Mouse (Mus musculus): ENCODE results near the gene Cep162. TPM values are rescaled to one million over a fixed set of nuclear protein-coding genes. Genes with fewer than 3 reads are reported as not detected.

Gene Cep162
- polyA plus RNA-seq, 1 experiment from 2014 or later, result 17.5 TPM

DNA sequence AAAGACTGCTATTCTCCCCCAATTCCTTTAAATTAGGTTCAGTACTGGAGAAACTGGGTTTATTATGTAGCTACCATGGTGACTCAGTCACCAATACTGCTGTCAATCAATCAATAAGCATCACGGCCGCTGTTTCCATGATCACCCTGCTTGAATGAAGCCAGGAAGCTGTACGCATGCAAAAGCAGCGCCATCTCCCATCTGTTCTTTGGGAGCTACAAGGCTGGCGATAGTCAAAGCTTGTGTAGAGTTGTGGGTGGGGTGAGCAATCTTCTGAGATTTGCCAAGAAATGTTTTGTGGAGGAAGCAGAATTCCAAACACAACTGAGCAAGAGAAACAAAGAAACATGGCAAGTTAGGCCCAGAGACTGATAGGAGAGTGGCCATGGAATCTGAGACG lies 52.9 kb downstream of the Cep162 start:
- H3K4me3 ChIP-seq (ENCODE audit: low read depth, low read length), result no peak overlapping the region
- no peak overlapping the region for H3K27ac ChIP-seq (ENCODE audit: low read depth, low read length)
- no peaks in the 10 kb centered on the region for H3K27me3 ChIP-seq (ENCODE audit: control insufficient read depth, insufficient read depth, low read length)
- 93% methylated on average over 6 of the region's 6 CpGs for WGBS
- no peak overlapping the region for H3K4me2 ChIP-seq (ENCODE audit: low read depth, low read length, severe bottlenecking)
- peaks cover 4% of the 10 kb centered on the region; the same call in 1 of the 2 replicates for H3K36me3 ChIP-seq (ENCODE audit: control insufficient read depth, insufficient read depth, low read length)
- no peaks in the 10 kb centered on the region for H3K4me1 ChIP-seq (replicated peaks; ENCODE audit: control insufficient read depth, insufficient read depth, low read length)
- H3K9me3 ChIP-seq (ENCODE audit: control insufficient read depth, low read length), result no peaks in the 10 kb centered on the region
- H3K9ac ChIP-seq (ENCODE audit: low read length), result no peak overlapping the region
- DNase-seq (ENCODE audit: low spot score) (no peak), ATAC-seq (replicated peaks; ENCODE audit: low FRiP score) (no peak)

GRCm38 (mm10) chr9:87200919-87201318 lies 54.4 kb downstream of the Cep162 start:
- DNase-seq (ENCODE audit: low spot score) (no peak), ATAC-seq (replicated peaks; ENCODE audit: low FRiP score) (no peak)
- H3K36me3 ChIP-seq (ENCODE audit: control insufficient read depth, insufficient read depth, low read length), result peaks cover 4% of the 10 kb centered on the region; the same call in 1 of the 2 replicates
- no peaks in the 10 kb centered on the region for H3K9me3 ChIP-seq (ENCODE audit: control insufficient read depth, low read length)
- H3K27me3 ChIP-seq (ENCODE audit: control insufficient read depth, insufficient read depth, low read length), result no peaks in the 10 kb centered on the region
- H3K27ac ChIP-seq (ENCODE audit: low read depth, low read length), result no peak overlapping the region
- H3K4me2 ChIP-seq (ENCODE audit: low read depth, low read length, severe bottlenecking), result no peak overlapping the region
- H3K4me3 ChIP-seq (ENCODE audit: low read depth, low read length), result no peak overlapping the region
- H3K4me1 ChIP-seq (replicated peaks; ENCODE audit: control insufficient read depth, insufficient read depth, low read length), result no peaks in the 10 kb centered on the region
- WGBS, result 97% methylated on average over 4 of the region's 4 CpGs
- no peak overlapping the region for H3K9ac ChIP-seq (ENCODE audit: low read length)

- no peak overlapping the region for H3K4me2 ChIP-seq (ENCODE audit: low read depth, low read length, severe bottlenecking)
- ATAC-seq (replicated peaks; ENCODE audit: low FRiP score) (no peak), DNase-seq (ENCODE audit: low spot score) (no peak)
- H3K36me3 ChIP-seq (ENCODE audit: control insufficient read depth, insufficient read depth, low read length), result peaks cover 4% of the 10 kb centered on the region; the same call in 1 of the 2 replicates
- 93% methylated on average over 5 of the region's 5 CpGs for WGBS
- no peaks in the 10 kb centered on the region for H3K4me1 ChIP-seq (replicated peaks; ENCODE audit: control insufficient read depth, insufficient read depth, low read length)
- no peak overlapping the region for H3K27ac ChIP-seq (ENCODE audit: low read depth, low read length)
- no peaks in the 10 kb centered on the region for H3K9me3 ChIP-seq (ENCODE audit: control insufficient read depth, low read length)
- no peaks in the 10 kb centered on the region for H3K27me3 ChIP-seq (ENCODE audit: control insufficient read depth, insufficient read depth, low read length)
- no peak overlapping the region for H3K4me3 ChIP-seq (ENCODE audit: low read depth, low read length)
- H3K9ac ChIP-seq (ENCODE audit: low read length), result no peak overlapping the region
Observed at GRCm38 (mm10) chr9:87200426-87200825, 54.9 kb downstream of the Cep162 start.

- Histone ChIP-seq H3K4me1 (replicated peaks; ENCODE audit: control insufficient read depth, insufficient read depth, low read length) (no peaks in the 10 kb centered on the region), H3K27me3 (ENCODE audit: control insufficient read depth, insufficient read depth, low read length) (no peaks in the 10 kb centered on the region), H3K27ac (ENCODE audit: low read depth, low read length) (no peak overlapping the region), H3K36me3 (ENCODE audit: control insufficient read depth, insufficient read depth, low read length) (peaks cover 4% of the 10 kb centered on the region), H3K4me3 (ENCODE audit: low read depth, low read length) (no peak overlapping the region), H3K9ac (ENCODE audit: low read length) (no peak overlapping the region), H3K4me2 (ENCODE audit: low read depth, low read length, severe bottlenecking) (no peak overlapping the region), H3K9me3 (ENCODE audit: control insufficient read depth, low read length) (no peaks in the 10 kb centered on the region)
- ATAC-seq (replicated peaks; ENCODE audit: low FRiP score) (no peak), DNase-seq (ENCODE audit: low spot score) (no peak)
- WGBS, result 94% methylated on average over 6 of the region's 6 CpGs
Observed at GRCm38 (mm10) chr9:87198036-87198435, 57.3 kb downstream of the Cep162 start.

GRCm38 (mm10) chr9:87197277-87197676 lies 58.1 kb downstream of the Cep162 start:
- H3K4me3 ChIP-seq (ENCODE audit: low read depth, low read length), result no peak overlapping the region
- H3K4me1 ChIP-seq (replicated peaks; ENCODE audit: control insufficient read depth, insufficient read depth, low read length), result no peaks in the 10 kb centered on the region
- WGBS, result 95% methylated on average over 3 of the region's 3 CpGs
- H3K27ac ChIP-seq (ENCODE audit: low read depth, low read length), result no peak overlapping the region
- no peaks in the 10 kb centered on the region for H3K9me3 ChIP-seq (ENCODE audit: control insufficient read depth, low read length)
- DNase-seq (ENCODE audit: low spot score), result no peak
- H3K4me2 ChIP-seq (ENCODE audit: low read depth, low read length, severe bottlenecking), result no peak overlapping the region
- no peaks in the 10 kb centered on the region for H3K27me3 ChIP-seq (ENCODE audit: control insufficient read depth, insufficient read depth, low read length)
- ATAC-seq (replicated peaks; ENCODE audit: low FRiP score), result no peak
- no peak overlapping the region for H3K9ac ChIP-seq (ENCODE audit: low read length)
- peaks cover 11% of the 10 kb centered on the region for H3K36me3 ChIP-seq (ENCODE audit: control insufficient read depth, insufficient read depth, low read length)

DNA sequence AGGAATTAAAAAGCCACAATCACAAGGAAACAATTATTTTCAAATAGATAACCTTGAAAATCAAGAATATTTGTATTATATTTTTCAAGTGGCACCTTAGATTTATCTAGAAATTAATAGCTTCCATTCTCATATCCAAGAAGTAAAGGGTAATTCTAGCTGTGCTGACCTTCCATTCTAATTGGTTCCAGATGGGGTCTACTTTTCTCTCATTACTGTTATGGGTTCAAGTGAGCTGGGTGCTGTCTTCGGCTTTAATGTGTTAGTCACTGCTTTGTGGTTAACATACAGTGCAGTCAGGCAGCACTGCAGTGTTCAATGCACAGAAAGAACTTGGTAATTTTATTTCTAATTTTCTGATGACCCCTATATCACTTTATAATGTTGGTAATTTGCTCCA lies 61.6 kb downstream of the Cep162 start:
- Histone ChIP-seq H3K4me3 (ENCODE audit: low read depth, low read length) (no peak overlapping the region), H3K4me2 (ENCODE audit: low read depth, low read length, severe bottlenecking) (no peak overlapping the region), H3K4me1 (replicated peaks; ENCODE audit: control insufficient read depth, insufficient read depth, low read length) (no peaks in the 10 kb centered on the region), H3K27ac (ENCODE audit: low read depth, low read length) (no peak overlapping the region), H3K36me3 (ENCODE audit: control insufficient read depth, insufficient read depth, low read length) (peaks cover 21% of the 10 kb centered on the region), H3K27me3 (ENCODE audit: control insufficient read depth, insufficient read depth, low read length) (no peaks in the 10 kb centered on the region), H3K9me3 (ENCODE audit: control insufficient read depth, low read length) (no peaks in the 10 kb centered on the region), H3K9ac (ENCODE audit: low read length) (no peak overlapping the region)
- 76% methylated on average over 1 of the region's 1 CpGs for WGBS
- DNase-seq (ENCODE audit: low spot score) (no peak), ATAC-seq (replicated peaks; ENCODE audit: low FRiP score) (no peak)

- peaks cover 11% of the 10 kb centered on the region for H3K36me3 ChIP-seq (ENCODE audit: control insufficient read depth, insufficient read depth, low read length)
- H3K4me2 ChIP-seq (ENCODE audit: low read depth, low read length, severe bottlenecking), result no peak overlapping the region
- H3K4me1 ChIP-seq (replicated peaks; ENCODE audit: control insufficient read depth, insufficient read depth, low read length), result no peaks in the 10 kb centered on the region
- H3K27me3 ChIP-seq (ENCODE audit: control insufficient read depth, insufficient read depth, low read length), result no peaks in the 10 kb centered on the region
- DNase-seq (ENCODE audit: low spot score) (no peak), ATAC-seq (replicated peaks; ENCODE audit: low FRiP score) (no peak)
- 89% methylated on average over 4 of the region's 4 CpGs for WGBS
- no peak overlapping the region for H3K4me3 ChIP-seq (ENCODE audit: low read depth, low read length)
- H3K9me3 ChIP-seq (ENCODE audit: control insufficient read depth, low read length), result no peaks in the 10 kb centered on the region
- H3K9ac ChIP-seq (ENCODE audit: low read length), result no peak overlapping the region
- no peak overlapping the region for H3K27ac ChIP-seq (ENCODE audit: low read depth, low read length)
Observed at GRCm38 (mm10) chr9:87187336-87187735, 68.0 kb downstream of the Cep162 start.

- Histone ChIP-seq H3K27me3 (ENCODE audit: control insufficient read depth, insufficient read depth, low read length) (no peaks in the 10 kb centered on the region), H3K4me2 (ENCODE audit: low read depth, low read length, severe bottlenecking) (no peak overlapping the region), H3K4me3 (ENCODE audit: low read depth, low read length) (no peak overlapping the region), H3K36me3 (ENCODE audit: control insufficient read depth, insufficient read depth, low read length) (no peaks in the 10 kb centered on the region), H3K4me1 (replicated peaks; ENCODE audit: control insufficient read depth, insufficient read depth, low read length) (no peaks in the 10 kb centered on the region), H3K9me3 (ENCODE audit: control insufficient read depth, low read length) (no peaks in the 10 kb centered on the region), H3K27ac (ENCODE audit: low read depth, low read length) (no peak overlapping the region), H3K9ac (ENCODE audit: low read length) (no peak overlapping the region)
- DNase-seq (ENCODE audit: low spot score) (no peak), ATAC-seq (replicated peaks; ENCODE audit: low FRiP score) (no peak)
- 87% methylated on average over 10 of the region's 10 CpGs for WGBS
Observed at GRCm38 (mm10) chr9:87182231-87182630, 73.1 kb downstream of the Cep162 start.

DNA sequence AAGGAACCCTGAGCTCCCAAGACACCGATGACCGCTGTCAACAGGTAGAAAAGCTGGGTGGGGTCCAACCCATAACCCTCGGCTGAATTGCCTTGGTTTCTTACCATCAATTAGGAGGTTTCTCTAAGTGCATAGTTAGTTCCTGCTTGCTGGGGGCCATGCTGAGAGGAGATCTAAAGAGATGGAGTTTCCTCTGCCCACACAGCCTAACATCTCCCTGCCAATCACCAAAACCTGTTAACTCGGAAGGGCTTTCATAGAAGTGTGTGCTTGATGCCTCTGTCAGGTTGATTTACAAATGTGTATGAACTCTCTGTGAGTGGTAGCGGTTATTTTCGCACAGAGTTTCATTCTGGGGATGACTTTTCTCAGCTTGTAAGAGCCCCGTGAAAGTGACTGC lies 76.8 kb downstream of the Cep162 start:
- ATAC-seq (replicated peaks; ENCODE audit: low FRiP score), result no peak
- WGBS, result 81% methylated on average over 7 of the region's 7 CpGs
- H3K27me3 ChIP-seq (ENCODE audit: control insufficient read depth, insufficient read depth, low read length), result no peaks in the 10 kb centered on the region
- H3K4me3 ChIP-seq (ENCODE audit: low read depth, low read length), result no peak overlapping the region
- no peaks in the 10 kb centered on the region for H3K4me1 ChIP-seq (replicated peaks; ENCODE audit: control insufficient read depth, insufficient read depth, low read length)
- no peak for DNase-seq (ENCODE audit: low spot score)
- no peak overlapping the region for H3K4me2 ChIP-seq (ENCODE audit: low read depth, low read length, severe bottlenecking)
- no peak overlapping the region for H3K27ac ChIP-seq (ENCODE audit: low read depth, low read length)
- no peak overlapping the region for H3K9ac ChIP-seq (ENCODE audit: low read length)
- no peaks in the 10 kb centered on the region for H3K9me3 ChIP-seq (ENCODE audit: control insufficient read depth, low read length)
- H3K36me3 ChIP-seq (ENCODE audit: control insufficient read depth, insufficient read depth, low read length), result no peaks in the 10 kb centered on the region

All from forebrain, embryonic 11.5 days (tissue).